Mouse (Mus musculus): Measurements from ENCODE around the gene Sema4d. TPM values are rescaled to one million over a fixed set of nuclear protein-coding genes. Genes with fewer than 3 reads are reported as not detected.
"Not testable (repeated sequence)": the region's sequence is repeated elsewhere in the genome, so short reads cannot be mapped to it uniquely, and the experiment has no call there.

The Sema4d gene
- total RNA-seq, 2 experiments from 2014 or later: 65.8 to 71.3 TPM

GRCm38 (mm10) chr13:51685290-51685966 lies 108.1 kb downstream of the Sema4d start:
- DNase-seq (ENCODE audit: low spot score in 2 of 2): no peak

DNA sequence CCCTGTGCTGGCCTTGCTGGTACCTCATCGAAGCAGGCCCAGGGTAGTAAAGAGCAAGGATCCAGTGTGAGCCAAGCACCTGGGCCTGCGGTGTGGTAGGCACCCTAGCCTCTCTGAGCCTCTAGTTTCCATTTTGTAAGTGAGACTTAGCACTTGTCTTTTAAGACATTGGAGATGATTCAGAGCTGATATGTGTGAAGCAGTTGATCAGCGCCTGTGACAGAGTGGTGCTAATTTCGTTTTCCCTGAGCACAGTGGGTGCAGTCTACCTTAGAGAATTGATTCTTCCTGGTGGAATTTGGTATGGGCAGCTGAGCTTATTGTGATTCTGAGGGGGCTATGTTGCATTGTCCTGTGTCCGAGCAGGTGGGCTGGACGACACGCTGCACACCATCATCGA lies 111.9 kb downstream of the Sema4d start:
- DNase-seq (ENCODE audit: low spot score in 2 of 2): no peak

DNA sequence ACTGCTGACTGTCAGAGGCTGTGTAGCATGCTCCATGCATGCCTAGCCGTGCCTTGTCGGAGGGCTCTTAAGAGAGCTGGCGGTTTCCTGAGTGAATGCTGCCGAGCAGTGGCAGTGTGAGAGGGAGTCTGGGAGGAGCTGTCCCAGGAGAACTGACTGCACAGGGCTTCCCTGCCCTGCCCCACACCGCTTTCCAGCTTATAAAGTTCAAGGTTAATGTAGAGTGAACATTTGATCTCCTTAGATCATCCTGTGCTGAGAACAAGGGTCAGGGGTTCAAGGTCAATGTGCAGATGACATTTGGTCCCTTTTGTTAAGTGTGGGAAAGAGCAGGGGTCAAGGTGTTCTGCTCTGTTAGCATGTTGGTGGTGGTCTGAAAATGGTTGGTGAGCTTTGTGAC lies 112.5 kb downstream of the Sema4d start:
- no peak for DNase-seq (ENCODE audit: low spot score in 2 of 2)

DNA sequence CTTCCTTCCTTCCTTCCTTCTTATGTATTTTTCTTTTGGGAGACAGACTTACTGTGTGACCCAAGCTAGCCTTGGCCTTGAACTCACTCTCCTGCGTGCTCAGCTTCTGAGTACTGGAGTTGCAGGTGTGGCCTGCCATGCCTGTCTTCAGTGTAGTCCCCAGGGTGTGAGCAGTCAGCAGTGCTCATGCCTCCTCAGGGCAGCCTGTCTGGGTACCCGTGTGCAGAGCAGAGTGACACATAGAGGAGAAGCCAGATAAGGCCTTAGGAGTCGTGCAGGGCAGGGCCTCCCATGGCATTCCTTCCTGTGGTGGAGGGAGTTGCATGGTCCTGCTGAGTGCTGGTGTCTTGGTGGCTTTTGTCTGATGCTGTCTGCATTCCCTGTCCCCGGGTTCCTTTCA lies 114.2 kb downstream of the Sema4d start:
- DNase-seq (ENCODE audit: low spot score in 2 of 2): no peak

- no peak for DNase-seq (ENCODE audit: low spot score in 2 of 2)
Observed at GRCm38 (mm10) chr13:51678687-51679086, 114.9 kb downstream of the Sema4d start.

DNA sequence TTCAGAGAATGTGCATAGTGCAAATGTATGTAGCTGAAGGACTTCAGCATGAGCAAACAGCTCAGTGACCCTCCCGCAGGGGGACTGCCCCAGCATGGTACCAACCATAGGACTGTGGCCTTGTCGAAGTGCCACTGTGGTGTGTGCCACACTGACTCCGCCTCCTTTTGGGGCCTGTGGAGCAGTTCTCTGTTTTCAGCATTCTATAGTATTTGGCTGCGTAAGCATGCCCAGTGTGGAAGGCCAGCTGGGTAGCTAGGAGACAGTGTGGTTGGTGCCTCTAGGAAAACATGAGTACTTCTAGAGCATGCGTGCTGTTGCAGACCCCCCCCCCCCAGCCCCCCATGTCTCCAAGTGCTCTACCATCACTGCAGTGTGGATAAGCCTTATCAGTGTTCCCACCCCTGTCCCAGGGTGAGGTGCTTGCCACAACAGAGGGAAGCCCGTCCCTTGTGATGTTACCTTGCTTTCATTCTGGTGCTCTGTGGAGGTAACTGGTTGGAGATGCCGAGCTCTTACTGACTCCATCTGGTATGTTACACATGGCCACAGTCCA lies 115.8 kb downstream of the Sema4d start:
- no peak for DNase-seq (ENCODE audit: low spot score in 2 of 2)

- no peak for DNase-seq (ENCODE audit: low spot score in 2 of 2)
Observed at GRCm38 (mm10) chr13:51677041-51677440, 116.5 kb downstream of the Sema4d start.

- no peak for DNase-seq (ENCODE audit: low spot score in 2 of 2)
Observed at GRCm38 (mm10) chr13:51676641-51677040, 116.9 kb downstream of the Sema4d start.

DNA sequence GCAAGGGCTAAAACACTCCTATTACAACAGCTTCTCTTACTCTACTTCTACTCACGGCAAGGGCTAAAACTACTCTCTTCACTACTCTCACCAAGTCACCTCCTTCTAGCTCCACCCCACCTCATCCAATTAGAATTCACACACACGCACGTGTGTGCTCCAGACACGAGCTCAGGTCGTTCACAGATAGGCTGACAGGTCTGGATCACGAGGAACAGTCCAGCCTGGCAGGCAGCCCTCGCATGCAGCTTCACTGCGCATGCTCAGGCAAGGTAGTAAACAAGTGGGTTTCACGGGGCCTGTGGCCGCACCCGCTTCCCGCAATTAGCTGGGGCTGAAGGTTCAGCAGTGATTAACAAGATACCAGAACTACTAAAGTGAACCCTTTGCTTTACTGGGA lies 125.4 kb downstream of the Sema4d start:
- not testable (repeated sequence) for DNase-seq (ENCODE audit: low spot score in 2 of 2)

GRCm38 (mm10) chr13:51663561-51663960 lies 130.0 kb downstream of the Sema4d start:
- DNase-seq (ENCODE audit: low spot score in 2 of 2): no peak

GRCm38 (mm10) chr13:51659573-51659972 lies 134.0 kb downstream of the Sema4d start:
- no peak for DNase-seq (ENCODE audit: low spot score in 2 of 2)

- DNase-seq (ENCODE audit: low spot score in 2 of 2): no peak
Observed at GRCm38 (mm10) chr13:51658094-51658493, 135.5 kb downstream of the Sema4d start.

- no peak for DNase-seq (ENCODE audit: low spot score in 2 of 2)
Observed at GRCm38 (mm10) chr13:51656516-51657235, 136.9 kb downstream of the Sema4d start.

DNA sequence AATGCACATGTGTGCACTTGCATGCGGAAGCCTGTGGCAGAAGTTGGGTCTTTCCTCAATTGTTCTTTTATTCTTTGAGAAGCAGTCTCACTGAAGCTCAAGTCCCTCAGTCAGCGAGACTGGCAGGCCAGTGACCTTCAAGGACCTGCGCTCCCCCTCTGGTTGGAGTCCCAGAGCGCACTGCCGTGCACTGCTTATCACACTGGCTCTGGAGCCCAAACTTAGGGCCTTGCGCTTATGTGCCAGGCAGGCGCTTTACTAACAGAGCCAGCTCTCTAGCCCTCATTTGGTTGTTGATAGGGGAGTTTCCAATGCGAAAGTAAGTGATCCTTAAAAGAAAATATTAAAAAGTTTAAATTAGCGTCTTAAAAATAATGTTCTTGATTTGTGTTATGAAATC lies 139.6 kb downstream of the Sema4d start:
- DNase-seq (ENCODE audit: low spot score in 2 of 2): no peak

DNA sequence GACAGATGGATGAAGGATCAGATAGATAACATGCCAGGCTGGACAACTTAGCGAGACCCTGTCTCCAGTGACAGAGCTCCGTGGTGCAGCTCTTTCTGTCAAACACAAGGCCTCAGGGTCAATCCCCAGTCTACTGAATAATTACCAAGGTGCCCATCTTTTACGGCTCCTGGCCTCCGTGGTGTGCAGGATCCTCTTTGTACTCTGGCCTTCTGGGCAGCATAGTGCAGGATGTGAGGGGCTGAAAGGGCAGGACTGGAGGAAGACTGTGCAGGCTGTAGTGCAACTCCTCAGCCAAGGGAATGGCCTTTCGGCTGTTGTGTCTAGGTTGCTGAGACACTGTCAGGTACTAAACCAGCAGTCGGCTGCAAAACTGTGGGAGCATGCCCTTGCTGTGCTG lies 140.4 kb downstream of the Sema4d start:
- DNase-seq (ENCODE audit: low spot score in 2 of 2): no peak

- DNase-seq (ENCODE audit: low spot score in 2 of 2): peak; percentile 96
Observed at GRCm38 (mm10) chr13:51651408-51652064, 142.0 kb downstream of the Sema4d start, which contains the start of gene Secisbp2. TSS of gene Secisbp2 (plus strand) at chr13:51651697.

DNA sequence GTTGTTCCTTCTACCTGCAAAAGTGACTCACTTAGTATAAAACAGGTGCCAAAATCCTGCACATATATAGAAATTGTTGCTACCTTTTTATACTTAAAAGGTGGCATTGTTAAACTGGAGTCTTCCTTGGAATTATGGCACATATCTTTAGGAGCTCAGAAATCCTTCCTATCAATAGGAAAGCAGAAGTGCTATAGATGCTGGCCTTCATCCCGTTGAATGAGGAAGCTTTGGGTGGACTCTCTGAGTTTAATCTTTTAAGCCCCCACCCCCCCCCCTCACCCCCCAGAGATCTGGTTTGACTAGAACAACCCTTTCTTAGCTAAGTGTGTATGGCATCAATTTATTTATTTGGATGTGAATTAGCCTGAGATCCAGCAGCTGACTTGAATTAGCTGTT lies 143.8 kb downstream of the Sema4d start:
- DNase-seq (ENCODE audit: low spot score in 2 of 2): no peak

- DNase-seq (ENCODE audit: low spot score in 2 of 2): no peak
Observed at GRCm38 (mm10) chr13:51648237-51648636, 145.3 kb downstream of the Sema4d start.

GRCm38 (mm10) chr13:51647770-51648169 lies 145.8 kb downstream of the Sema4d start:
- no peak for DNase-seq (ENCODE audit: low spot score in 2 of 2)

DNA sequence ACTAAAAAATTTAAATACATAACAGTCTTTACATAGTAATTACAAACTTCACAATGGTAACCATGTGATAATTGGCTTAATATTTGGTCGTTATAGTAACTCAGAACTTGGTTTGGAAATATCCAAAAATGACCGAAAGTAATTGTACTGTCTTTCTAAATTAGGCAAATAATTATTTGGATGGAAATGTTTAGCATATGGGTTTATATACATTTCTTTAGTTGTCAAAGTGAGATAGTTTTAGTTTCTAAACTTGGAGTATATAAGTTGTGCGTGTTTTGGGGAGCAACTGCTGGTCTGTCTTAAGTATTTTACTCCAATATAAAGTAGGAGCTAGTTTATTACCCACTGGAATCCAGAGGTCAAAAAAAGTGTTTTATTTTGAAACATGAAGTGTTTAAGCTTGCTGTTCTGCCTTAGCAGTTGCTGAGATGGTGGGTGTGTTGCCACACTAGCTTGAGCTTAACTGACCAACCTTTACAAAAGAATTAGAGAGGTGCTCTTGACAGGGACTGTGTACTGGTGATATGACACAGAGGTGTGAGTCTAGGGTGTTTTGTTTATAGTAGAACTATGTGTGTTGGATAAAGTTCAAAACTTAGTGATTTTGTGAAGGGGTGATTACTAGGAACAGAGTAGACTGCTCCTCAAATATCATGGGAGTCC lies 147.1 kb downstream of the Sema4d start:
- DNase-seq (ENCODE audit: low spot score in 2 of 2): no peak

- no peak for DNase-seq (ENCODE audit: low spot score in 2 of 2)
Observed at GRCm38 (mm10) chr13:51645872-51646271, 147.7 kb downstream of the Sema4d start.
